ENCODE assay signal across 14 mouse cellular contexts in the genomic region with DNA sequence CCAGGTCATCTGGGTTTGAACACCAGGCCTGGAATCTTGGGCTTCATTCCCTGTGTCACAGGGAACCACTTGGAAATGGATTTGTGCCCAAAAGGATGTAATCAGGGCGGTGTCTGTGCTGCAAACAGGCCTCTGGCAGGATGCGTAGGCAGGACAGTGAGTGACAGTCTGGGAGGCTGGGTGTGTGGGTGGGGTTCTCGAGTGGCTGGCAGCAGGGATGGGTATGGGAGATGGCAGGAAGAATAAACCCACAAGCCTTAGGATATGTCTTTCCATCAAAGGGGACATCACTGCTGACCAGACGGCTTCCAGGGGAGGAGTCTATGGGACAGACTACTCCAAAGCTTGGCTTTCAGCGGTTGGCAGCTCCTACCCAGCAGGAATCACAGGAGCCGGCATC.
A peak's percentile ranks its signal among the peaks of the same experiment; 100 is the strongest.
DNase-seq lines count a peak whose midpoint lies in the region; ATAC-seq lines count a peak whose summit lies in the region.
"Had no signal": no experiment of that assay in that cellular context is flagged by ENCODE, and none has a peak within 500 bp of the region (broad histone marks: within the 10 kb centered on the region; RNA-seq: fewer than 3 reads in every experiment).

No protein-coding gene starts in this region.

- no peak overlapping the region for H3K9ac ChIP-seq in forebrain, embryonic 11.5 days (ENCODE audit: low read length)
- H3K9ac ChIP-seq: midbrain, embryonic 12.5 days had no signal

- DNase-seq in heart, adult 18-20 months = peak; percentile 14 to 27
- DNase-seq in heart, postnatal 25 days (ENCODE audit: low spot score) = no peak
- peak; percentile 36 to 72 for DNase-seq in frontal cortex, postnatal 10 days (ENCODE audit: low spot score in 2 of 2)
- peak; percentile 80 to 81 for DNase-seq in layer of hippocampus, postnatal 36 days
- peak; percentile 22 for DNase-seq in lung, postnatal 14 days
- no peak for DNase-seq in forebrain, embryonic 11.5 days (ENCODE audit: low spot score)
- DNase-seq: gastrocnemius, postnatal 14 days; kidney, adult 9 months had no signal

- intact Hi-C loops in heart, postnatal 25 days (cut with DNase I) = no loop called here

- no peaks in the 10 kb centered on the region for H3K27me3 ChIP-seq in forebrain, embryonic 11.5 days (ENCODE audit: control insufficient read depth, insufficient read depth, low read length)
- H3K27me3 ChIP-seq: midbrain, embryonic 12.5 days had no signal

- ATAC-seq in forebrain, embryonic 11.5 days (replicated peaks; ENCODE audit: low FRiP score) = no peak
- ATAC-seq in monocyte, adult 5-6 weeks (replicated peaks; ENCODE audit: insufficient number of reproducible peaks, low FRiP score, low TSS enrichment, poor library complexity, severe bottlenecking) = no peak
- ATAC-seq in cerebellum, adult (ENCODE audit: insufficient number of reproducible peaks, low FRiP score, low TSS enrichment) = no peak
- ATAC-seq: Patski had no signal

- WGBS in forebrain, embryonic 11.5 days = 84% methylated on average over 6 of the region's 6 CpGs

- no peak overlapping the region for H3K4me3 ChIP-seq in forebrain, embryonic 11.5 days (ENCODE audit: low read depth, low read length)
- H3K4me3 ChIP-seq: hindbrain, embryonic 10.5 days; midbrain, embryonic 12.5 days had no signal

- H3K9me3 ChIP-seq in forebrain, embryonic 11.5 days (ENCODE audit: control insufficient read depth, low read length) = no peaks in the 10 kb centered on the region
- H3K9me3 ChIP-seq: hindbrain, embryonic 10.5 days; midbrain, embryonic 12.5 days had no signal

- no peaks in the 10 kb centered on the region for H3K4me1 ChIP-seq in forebrain, embryonic 11.5 days (replicated peaks; ENCODE audit: control insufficient read depth, insufficient read depth, low read length)
- H3K4me1 ChIP-seq: hindbrain, embryonic 10.5 days; midbrain, embryonic 12.5 days had no signal

- no peaks in the 10 kb centered on the region for H3K36me3 ChIP-seq in forebrain, embryonic 11.5 days (ENCODE audit: control insufficient read depth, insufficient read depth, low read length)
- H3K36me3 ChIP-seq: hindbrain, embryonic 10.5 days; midbrain, embryonic 12.5 days had no signal

- H3K27ac ChIP-seq in forebrain, embryonic 11.5 days (ENCODE audit: low read depth, low read length) = no peak overlapping the region
- H3K27ac ChIP-seq: hindbrain, embryonic 10.5 days; midbrain, embryonic 12.5 days had no signal

- H3K4me2 ChIP-seq in forebrain, embryonic 11.5 days (ENCODE audit: low read depth, low read length, severe bottlenecking) = no peak overlapping the region
- H3K4me2 ChIP-seq: liver, embryonic 11.5 days; midbrain, embryonic 12.5 days had no signal

Comparison
In these comparisons a context has a peak if more than half of its experiments do, and no peak if none do; other contexts are left out.
1. DNase-seq: peak in heart, adult 18-20 months (2 of 2), frontal cortex, postnatal 10 days (2 of 2), layer of hippocampus, postnatal 36 days (2 of 2) and lung, postnatal 14 days (single experiment); none in heart, postnatal 25 days (single experiment) and forebrain, embryonic 11.5 days (single experiment).